Mouse (Mus musculus) monocyte, adult 5-6 weeks (primary cell): ENCODE results near the gene Plscr3. TPM values are rescaled to one million over a fixed set of nuclear protein-coding genes. Genes with fewer than 3 reads are reported as not detected.

Source experiments
- ATAC-seq: fragments of 153-309, 156-312 bp; replicated peaks from 2 replicates; pipeline ENCODE4 v1.8.0; 2017; ENCODE audit warnings: mild to moderate bottlenecking; ENCODE audit not compliant: low TSS enrichment, insufficient number of reproducible peaks, severe bottlenecking, poor library complexity, low FRiP score
- total RNA-seq: library from RNA; stranded (forward); fragments of 200-1000, 200-491, 200-594 nt; gene quantifications from 3 replicates; pipeline ENCODE4 v1.2.3, GENCODE M21; 2017

The Plscr3 gene
- total RNA-seq, 1 experiment from 2014 or later = 3.8 TPM

GRCm38 (mm10) chr11:69822080-69822479 is 24.1 kb upstream of the Plscr3 start, which contains the start of gene Spem1:
Gene Spem1, minus strand, starts transcription at chr11:69822180.
- no peak for ATAC-seq

- ATAC-seq = no peak
Observed at GRCm38 (mm10) chr11:69823456-69823855, 22.7 kb upstream of the Plscr3 start.

GRCm38 (mm10) chr11:69828832-69829231 is 17.3 kb upstream of the Plscr3 start:
- no peak for ATAC-seq

- no peak for ATAC-seq
Observed at GRCm38 (mm10) chr11:69833554-69833953, 12.6 kb upstream of the Plscr3 start.

GRCm38 (mm10) chr11:69834001-69834549 is 12.1 kb upstream of the Plscr3 start:
- ATAC-seq = no peak

- no peak for ATAC-seq
Observed at GRCm38 (mm10) chr11:69835326-69835965, 10.7 kb upstream of the Plscr3 start.

GRCm38 (mm10) chr11:69835966-69836335 is 10.2 kb upstream of the Plscr3 start:
- no peak for ATAC-seq

GRCm38 (mm10) chr11:69836703-69837576 is 9.2 kb upstream of the Plscr3 start:
- ATAC-seq = no peak

- ATAC-seq = no peak
Observed at GRCm38 (mm10) chr11:69837604-69837951, 8.6 kb upstream of the Plscr3 start, which contains the start of gene Nlgn2. Gene Nlgn2, minus strand, starts transcription at chr11:69837784.

GRCm38 (mm10) chr11:69837952-69838713 is 8.0 kb upstream of the Plscr3 start, which contains the start of gene Tmem256:
Gene Tmem256, plus strand, starts transcription at chr11:69838514.
- ATAC-seq = peak; percentile 90

- ATAC-seq = no peak
Observed at GRCm38 (mm10) chr11:69838714-69839104, 7.5 kb upstream of the Plscr3 start.

GRCm38 (mm10) chr11:69846738-69847688 is 837 bp downstream of the Plscr3 start:
- ATAC-seq = no peak

GRCm38 (mm10) chr11:69848021-69848420 is 1.8 kb downstream of the Plscr3 start:
- no peak for ATAC-seq

GRCm38 (mm10) chr11:69849128-69849527 is 3.0 kb downstream of the Plscr3 start:
- ATAC-seq = no peak

- ATAC-seq = no peak
Observed at GRCm38 (mm10) chr11:69849884-69850283, 3.7 kb downstream of the Plscr3 start.

- ATAC-seq = no peak
Observed at GRCm38 (mm10) chr11:69850754-69851153, 4.6 kb downstream of the Plscr3 start.

GRCm38 (mm10) chr11:69853994-69854393 is 7.8 kb downstream of the Plscr3 start:
- ATAC-seq = no peak

- ATAC-seq = no peak
Observed at GRCm38 (mm10) chr11:69854680-69855079, 8.5 kb downstream of the Plscr3 start.
